Mouse (Mus musculus): ENCODE data around the gene Nwd2. TPM values are rescaled to one million over a fixed set of nuclear protein-coding genes. Genes with fewer than 3 reads are reported as not detected.

The Nwd2 gene
- total and polyA plus RNA-seq, 2 experiments from 2014 or later, result 10.2 to 23.1 TPM

GRCm38 (mm10) chr5:63825881-63826280 lies 177.0 kb downstream of the Nwd2 start:
- H3K27me3 ChIP-seq (ENCODE audit: insufficient read depth, low read length), result no peaks in the 10 kb centered on the region
- no peak overlapping the region for H3K4me2 ChIP-seq (ENCODE audit: low read depth, low read length)
- H3K9me3 ChIP-seq (ENCODE audit: low read length), result no peaks in the 10 kb centered on the region
- no peak overlapping the region for H3K9ac ChIP-seq (replicated peaks; ENCODE audit: low read length)
- no peak overlapping the region for H3K27ac ChIP-seq
- no peak for TF ChIP-seq CTCF (IDR thresholded peaks at IDR 0.05; ENCODE audit: low read depth)
- DNase-seq (ENCODE audit: low spot score) (no peak), ATAC-seq (no peak)
- 77% methylated on average over 5 of the region's 5 CpGs for WGBS
- H3K36me3 ChIP-seq (ENCODE audit: insufficient read depth, low read length), result no peaks in the 10 kb centered on the region
- H3K4me3 ChIP-seq (ENCODE audit: low read length), result no peak overlapping the region
- no peaks in the 10 kb centered on the region for H3K4me1 ChIP-seq (ENCODE audit: insufficient read depth, low read length)

DNA sequence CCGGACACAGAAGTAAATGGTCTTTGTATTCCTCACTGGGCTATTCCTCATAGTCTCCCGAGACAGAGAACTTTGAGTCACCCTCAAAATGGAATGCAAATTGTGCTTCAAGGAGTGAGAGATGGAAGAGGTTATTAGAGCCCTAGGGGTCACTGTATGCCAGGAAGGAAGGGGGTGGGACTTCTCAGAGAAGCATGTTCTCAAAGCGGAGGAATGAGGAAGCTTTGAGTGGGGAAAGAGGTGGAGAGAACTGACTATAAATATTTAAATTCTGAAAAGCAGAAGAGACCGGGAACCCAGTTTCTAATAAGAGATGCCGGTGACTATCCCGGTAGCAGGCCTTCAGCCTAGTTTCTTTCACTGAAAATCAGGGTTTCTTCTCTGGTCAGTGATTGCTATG lies 178.1 kb downstream of the Nwd2 start:
- Histone ChIP-seq H3K9me3 (ENCODE audit: low read length) (no peaks in the 10 kb centered on the region), H3K9ac (replicated peaks; ENCODE audit: low read length) (no peak overlapping the region), H3K4me2 (ENCODE audit: low read depth, low read length) (no peak overlapping the region), H3K36me3 (ENCODE audit: insufficient read depth, low read length) (no peaks in the 10 kb centered on the region), H3K27me3 (ENCODE audit: insufficient read depth, low read length) (no peaks in the 10 kb centered on the region), H3K27ac (no peak overlapping the region), H3K4me3 (ENCODE audit: low read length) (no peak overlapping the region), H3K4me1 (ENCODE audit: insufficient read depth, low read length) (no peaks in the 10 kb centered on the region)
- no peak for ATAC-seq
- WGBS, result 80% methylated on average over 6 of the region's 6 CpGs
- no peak for DNase-seq (ENCODE audit: low spot score)
- no peak for TF ChIP-seq CTCF (IDR thresholded peaks at IDR 0.05; ENCODE audit: low read depth)

DNA sequence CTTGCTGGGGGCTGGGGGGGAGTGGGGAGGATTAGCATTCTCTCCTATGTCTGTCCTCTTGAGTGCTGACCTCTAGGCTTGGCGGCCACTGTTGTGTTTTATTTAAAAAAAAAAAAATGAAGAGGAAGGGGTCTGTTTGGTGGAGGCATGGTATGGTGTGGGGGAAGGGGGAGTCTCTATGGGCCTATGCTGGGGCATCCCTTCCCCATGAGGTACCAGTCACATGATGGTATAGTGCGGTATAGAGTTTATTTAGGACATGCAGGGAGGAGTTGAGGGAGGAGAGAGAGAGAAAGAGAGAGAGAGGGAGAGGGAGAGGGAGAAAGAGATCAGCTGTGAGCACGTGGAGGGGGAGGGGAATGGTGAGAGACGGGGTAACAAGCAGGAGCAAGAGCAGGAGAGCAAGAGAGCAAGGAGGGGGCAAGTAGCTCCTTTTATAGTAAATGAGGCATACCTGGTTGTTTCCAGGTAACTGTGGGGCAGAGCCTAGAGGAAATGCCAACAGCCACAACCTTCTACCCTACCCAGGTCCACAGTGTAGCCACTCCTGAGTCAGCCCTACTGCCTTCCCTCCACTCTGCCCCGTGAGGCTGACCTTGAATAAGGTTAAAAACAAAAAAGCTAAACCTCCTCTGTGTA lies 178.6 kb downstream of the Nwd2 start:
- DNase-seq (ENCODE audit: low spot score) (no peak), ATAC-seq (no peak)
- no peak overlapping the region for H3K4me2 ChIP-seq (ENCODE audit: low read depth, low read length)
- H3K9ac ChIP-seq (replicated peaks; ENCODE audit: low read length), result no peak overlapping the region
- no peaks in the 10 kb centered on the region for H3K36me3 ChIP-seq (ENCODE audit: insufficient read depth, low read length)
- no peak overlapping the region for H3K4me3 ChIP-seq (ENCODE audit: low read length)
- 58% methylated on average over 5 of the region's 5 CpGs for WGBS
- TF ChIP-seq CTCF (IDR thresholded peaks at IDR 0.05; ENCODE audit: low read depth), result no peak
- H3K27me3 ChIP-seq (ENCODE audit: insufficient read depth, low read length), result no peaks in the 10 kb centered on the region
- no peak overlapping the region for H3K27ac ChIP-seq
- no peaks in the 10 kb centered on the region for H3K4me1 ChIP-seq (ENCODE audit: insufficient read depth, low read length)
- no peaks in the 10 kb centered on the region for H3K9me3 ChIP-seq (ENCODE audit: low read length)

DNA sequence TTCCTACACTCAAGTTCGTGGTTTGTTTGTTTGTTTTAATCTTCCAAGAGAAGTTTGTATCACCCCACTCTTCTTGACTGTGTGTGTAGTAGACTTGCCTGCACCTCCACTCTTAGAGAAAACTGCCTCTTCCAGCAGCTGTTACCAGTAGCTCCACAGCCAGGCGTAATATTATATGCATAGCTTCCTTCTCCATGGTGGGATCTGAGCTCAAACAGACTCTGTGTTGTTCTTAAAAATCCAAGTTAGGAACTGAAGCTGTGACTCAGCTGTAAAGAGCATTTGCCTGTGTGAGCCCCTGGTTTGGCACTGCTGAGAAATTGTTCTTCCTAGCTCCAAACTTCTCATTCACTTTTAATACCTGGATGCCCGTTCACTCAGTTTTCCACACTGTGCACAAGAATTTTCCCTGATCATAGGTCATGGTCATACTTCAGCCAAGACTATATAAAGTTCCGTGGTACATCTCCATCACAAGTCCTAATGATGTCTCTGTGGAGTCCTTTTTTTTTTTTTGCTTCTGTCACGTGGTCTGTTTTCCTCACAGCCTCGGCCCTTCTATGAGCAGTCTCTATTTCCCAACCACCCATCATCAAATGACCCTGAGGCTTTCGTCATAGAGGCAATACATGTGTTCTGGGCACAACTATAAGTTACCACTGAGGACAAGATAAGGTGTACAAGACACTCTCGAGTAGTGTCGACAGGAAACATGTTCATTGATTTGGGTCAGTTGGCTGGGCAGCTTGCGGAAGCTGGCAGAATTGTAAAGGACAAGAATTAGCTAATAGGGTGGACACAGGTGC lies 179.7 kb downstream of the Nwd2 start:
- no peak for ATAC-seq
- WGBS, result 84% methylated on average over 10 of the region's 10 CpGs

GRCm38 (mm10) chr5:63831054-63831453 lies 182.2 kb downstream of the Nwd2 start:
- ATAC-seq (no peak), DNase-seq (ENCODE audit: low spot score) (no peak)
- H3K4me1 ChIP-seq (ENCODE audit: insufficient read depth, low read length), result no peaks in the 10 kb centered on the region
- H3K9ac ChIP-seq (replicated peaks; ENCODE audit: low read length), result no peak overlapping the region
- no peaks in the 10 kb centered on the region for H3K27me3 ChIP-seq (ENCODE audit: insufficient read depth, low read length)
- H3K36me3 ChIP-seq (ENCODE audit: insufficient read depth, low read length), result no peaks in the 10 kb centered on the region
- TF ChIP-seq CTCF (IDR thresholded peaks at IDR 0.05; ENCODE audit: low read depth), result no peak
- H3K27ac ChIP-seq, result no peak overlapping the region
- 89% methylated on average over 4 of the region's 4 CpGs for WGBS
- H3K4me2 ChIP-seq (ENCODE audit: low read depth, low read length), result no peak overlapping the region
- no peak overlapping the region for H3K4me3 ChIP-seq (ENCODE audit: low read length)
- H3K9me3 ChIP-seq (ENCODE audit: low read length), result no peaks in the 10 kb centered on the region

More for the DNA sequence above, 179.7 kb downstream of the Nwd2 start:
- H3K27ac ChIP-seq, result no peak overlapping the region
- no peaks in the 10 kb centered on the region for H3K4me1 ChIP-seq (ENCODE audit: insufficient read depth, low read length)
- DNase-seq (ENCODE audit: low spot score), result no peak
- no peaks in the 10 kb centered on the region for H3K27me3 ChIP-seq (ENCODE audit: insufficient read depth, low read length)
- no peaks in the 10 kb centered on the region for H3K36me3 ChIP-seq (ENCODE audit: insufficient read depth, low read length)
- no peaks in the 10 kb centered on the region for H3K9me3 ChIP-seq (ENCODE audit: low read length)
- H3K4me3 ChIP-seq (ENCODE audit: low read length), result no peak overlapping the region
- no peak for TF ChIP-seq CTCF (IDR thresholded peaks at IDR 0.05; ENCODE audit: low read depth)
- H3K9ac ChIP-seq (replicated peaks; ENCODE audit: low read length), result no peak overlapping the region
- H3K4me2 ChIP-seq (ENCODE audit: low read depth, low read length), result no peak overlapping the region

- Histone ChIP-seq H3K27ac (no peak overlapping the region), H3K9me3 (ENCODE audit: low read length) (no peaks in the 10 kb centered on the region), H3K27me3 (ENCODE audit: insufficient read depth, low read length) (no peaks in the 10 kb centered on the region), H3K4me3 (ENCODE audit: low read length) (no peak overlapping the region), H3K36me3 (ENCODE audit: insufficient read depth, low read length) (no peaks in the 10 kb centered on the region), H3K9ac (replicated peaks; ENCODE audit: low read length) (no peak overlapping the region), H3K4me2 (ENCODE audit: low read depth, low read length) (no peak overlapping the region), H3K4me1 (ENCODE audit: insufficient read depth, low read length) (no peaks in the 10 kb centered on the region)
- DNase-seq (ENCODE audit: low spot score), result no peak
- TF ChIP-seq CTCF (IDR thresholded peaks at IDR 0.05; ENCODE audit: low read depth), result no peak
- no peak for ATAC-seq
- WGBS, result 50% methylated on average over 5 of the region's 5 CpGs
Measured at GRCm38 (mm10) chr5:63833955-63834354, 185.1 kb downstream of the Nwd2 start.

DNA sequence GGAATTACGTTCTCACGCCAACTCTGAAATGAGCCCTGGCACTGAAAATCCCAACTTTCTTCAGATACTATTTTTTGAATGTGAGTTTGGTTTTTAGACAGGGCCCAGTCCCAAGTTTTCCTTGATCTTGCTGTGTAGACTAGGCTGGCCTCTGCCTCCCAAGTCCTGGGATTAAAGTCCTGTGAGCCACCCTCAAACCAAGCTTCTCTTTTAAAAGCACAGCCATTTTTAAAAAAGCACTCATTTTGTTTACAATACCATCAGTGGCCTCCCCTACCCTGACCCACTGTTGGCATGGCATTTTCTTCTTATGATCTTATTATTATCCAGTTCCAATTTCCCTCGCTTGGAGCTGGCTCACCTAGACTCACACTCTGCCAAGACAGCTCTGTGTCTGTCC lies 185.5 kb downstream of the Nwd2 start:
- no peaks in the 10 kb centered on the region for H3K4me1 ChIP-seq (ENCODE audit: insufficient read depth, low read length)
- ATAC-seq (no peak), DNase-seq (ENCODE audit: low spot score) (no peak)
- WGBS, result 60% methylated on average over 3 of the region's 3 CpGs
- H3K27me3 ChIP-seq (ENCODE audit: insufficient read depth, low read length), result no peaks in the 10 kb centered on the region
- no peaks in the 10 kb centered on the region for H3K36me3 ChIP-seq (ENCODE audit: insufficient read depth, low read length)
- no peak overlapping the region for H3K9ac ChIP-seq (replicated peaks; ENCODE audit: low read length)
- no peak overlapping the region for H3K4me3 ChIP-seq (ENCODE audit: low read length)
- TF ChIP-seq CTCF (IDR thresholded peaks at IDR 0.05; ENCODE audit: low read depth), result no peak
- no peak overlapping the region for H3K4me2 ChIP-seq (ENCODE audit: low read depth, low read length)
- H3K27ac ChIP-seq, result no peak overlapping the region
- H3K9me3 ChIP-seq (ENCODE audit: low read length), result no peaks in the 10 kb centered on the region

Data from hindbrain, postnatal 0 days (tissue).